Mouse (Mus musculus): Measurements from ENCODE around the gene Rexo4. TPM values are rescaled to one million over a fixed set of nuclear protein-coding genes. Genes with fewer than 3 reads are reported as not detected.

The Rexo4 gene
- total RNA-seq, 2 experiments from 2014 or later: 57.4 to 62.2 TPM

- DNase-seq (ENCODE audit: low spot score in 2 of 2): peak; percentile 90
- TF ChIP-seq CTCF (conservative IDR thresholded peaks at IDR 0.05): no peak; the same call in 1 of the 2 replicates
- Histone ChIP-seq H3K4me3 (peak within 1 kb of the TSS; percentile 94), H3K27ac (peak within 1 kb of the TSS; percentile 93)
These were observed 30.7 kb downstream of the Rexo4 start, which contains the start of the genes Surf4 and Stkld1 for GRCm38 (mm10) chr2:26933304-26934055. Surf4 (minus strand) TSS chr2:26933928. Stkld1 (plus strand) TSS chr2:26934047.

GRCm38 (mm10) chr2:26932473-26933303, 31.5 kb downstream of the Rexo4 start:
- peak overlapping the region; percentile 94 for H3K4me3 ChIP-seq
- peak overlapping the region; percentile 93 for H3K27ac ChIP-seq
- DNase-seq (ENCODE audit: low spot score in 2 of 2): no peak
- TF ChIP-seq CTCF (conservative IDR thresholded peaks at IDR 0.05): no peak

GRCm38 (mm10) chr2:26930390-26930789, 33.8 kb downstream of the Rexo4 start:
- Histone ChIP-seq H3K27ac (peak overlapping the region; percentile 15; the same call in 1 of the 2 replicates), H3K4me3 (no peak overlapping the region)
- peak; percentile 84 for TF ChIP-seq CTCF (conservative IDR thresholded peaks at IDR 0.05)
- peak; percentile 68 to 69 for DNase-seq (ENCODE audit: low spot score in 2 of 2)

GRCm38 (mm10) chr2:26927745-26928476, 36.3 kb downstream of the Rexo4 start:
- H3K27ac ChIP-seq: no peak overlapping the region
- TF ChIP-seq CTCF (conservative IDR thresholded peaks at IDR 0.05): no peak
- no peak overlapping the region for H3K4me3 ChIP-seq
- DNase-seq (ENCODE audit: low spot score in 2 of 2): no peak

GRCm38 (mm10) chr2:26921784-26922183, 42.4 kb downstream of the Rexo4 start:
- TF ChIP-seq CTCF (conservative IDR thresholded peaks at IDR 0.05): no peak
- Histone ChIP-seq H3K27ac (no peak overlapping the region), H3K4me3 (no peak overlapping the region)

GRCm38 (mm10) chr2:26920190-26920855, 43.9 kb downstream of the Rexo4 start:
- Histone ChIP-seq H3K4me3 (no peak overlapping the region), H3K27ac (no peak overlapping the region)
- TF ChIP-seq CTCF (conservative IDR thresholded peaks at IDR 0.05): no peak
- no peak for DNase-seq (ENCODE audit: low spot score in 2 of 2)

More at GRCm38 (mm10) chr2:26921784-26922183, 42.4 kb downstream of the Rexo4 start:
- DNase-seq (ENCODE audit: low spot score in 2 of 2): no peak

GRCm38 (mm10) chr2:26919684-26920083, 44.5 kb downstream of the Rexo4 start:
- no peak for DNase-seq (ENCODE audit: low spot score in 2 of 2)
- no peak overlapping the region for H3K27ac ChIP-seq
- no peak overlapping the region for H3K4me3 ChIP-seq
- no peak for TF ChIP-seq CTCF (conservative IDR thresholded peaks at IDR 0.05)

- Histone ChIP-seq H3K4me3 (peak overlapping the region; percentile 95), H3K27ac (peak overlapping the region; percentile 94)
- TF ChIP-seq CTCF (conservative IDR thresholded peaks at IDR 0.05): no peak
- DNase-seq (ENCODE audit: low spot score in 2 of 2): no peak
These were observed 47.4 kb downstream of the Rexo4 start for GRCm38 (mm10) chr2:26916738-26917137.

- peak; percentile 85 to 86 for DNase-seq (ENCODE audit: low spot score in 2 of 2)
- TF ChIP-seq CTCF (conservative IDR thresholded peaks at IDR 0.05): no peak
These were observed 48.1 kb downstream of the Rexo4 start, which contains the start of the genes Surf2 and Surf1 for GRCm38 (mm10) chr2:26915927-26916728. Surf2 (plus strand) TSS chr2:26916367. Surf1 (minus strand) TSS chr2:26916530.

GRCm38 (mm10) chr2:26914148-26914941, 49.8 kb downstream of the Rexo4 start:
- TF ChIP-seq CTCF (conservative IDR thresholded peaks at IDR 0.05): peak; percentile 34
- H3K27ac ChIP-seq: no peak overlapping the region
- DNase-seq (ENCODE audit: low spot score in 2 of 2): no peak
- no peak overlapping the region for H3K4me3 ChIP-seq

More at GRCm38 (mm10) chr2:26915927-26916728, 48.1 kb downstream of the Rexo4 start, which contains the start of the genes Surf2 and Surf1:
- H3K4me3 ChIP-seq: peak within 1 kb of the TSS; percentile 95
- peak within 1 kb of the TSS; percentile 94 for H3K27ac ChIP-seq

Measured in layer of hippocampus, adult 2 months (tissue).